Mouse (Mus musculus) cerebellum, adult 2 months (tissue): ENCODE measurements at regions not wholly inside any gene's neighbourhood (a gene's known extent, or its start where the extent isn't known, plus 50 kb on each side); places are given as distances from the start of the nearest gene placed in this dataset.

Source experiments
- DNase-seq, 2 experiments: peaks; one replicate each; pipeline ENCODE4 v3.0.0; 2021
- H3K27ac ChIP-seq: fragments of 200-500 bp; 2 replicates; pipeline ENCODE4 v1.5.1; 2012; ENCODE audit warnings: low read length, control low read depth, inconsistent platforms; ENCODE audit not compliant: insufficient read depth
- H3K27me3 ChIP-seq: fragments of 200-500 bp; 2 replicates; pipeline ENCODE4 v1.6.1; 2012; ENCODE audit warnings: inconsistent platforms, mild to moderate bottlenecking, low read length, moderate library complexity; ENCODE audit not compliant: control insufficient read depth, insufficient read depth
- H3K4me1 ChIP-seq: fragments of 200-500 bp; 2 replicates; pipeline ENCODE4 v1.6.1; 2011; ENCODE audit warnings: low read length; ENCODE audit not compliant: control insufficient read depth, insufficient read depth
- H3K4me3 ChIP-seq: fragments of 200-500 bp; replicated peaks from 2 replicates; pipeline ENCODE3; 2011; ENCODE audit warnings: mild to moderate bottlenecking, low read depth, low read length, control low read depth; ENCODE audit not compliant: insufficient read depth
- CTCF ChIP-seq: fragments of 200-500 bp; IDR thresholded peaks from 2 replicates; pipeline ENCODE4 v1.5.1; 2011; ENCODE audit warnings: low read depth, mild to moderate bottlenecking, control low read depth, low read length, moderate library complexity, borderline replicate concordance; ENCODE audit not compliant: insufficient read depth
- POLR2A ChIP-seq: fragments of 200-500 bp; IDR thresholded peaks from 2 replicates; pipeline ENCODE4 v1.6.1; 2011; ENCODE audit warnings: low read length, control low read depth, borderline replicate concordance; ENCODE audit not compliant: insufficient read depth
- WGBS: fragments of 180-500 bp; shearing (Covaris S2); methylation state at CpG from one replicate; pipeline ENCODE4 v1.1.7; 2018; 5-methylcytosine and 5-hydroxymethylcytosine counted together

DNA sequence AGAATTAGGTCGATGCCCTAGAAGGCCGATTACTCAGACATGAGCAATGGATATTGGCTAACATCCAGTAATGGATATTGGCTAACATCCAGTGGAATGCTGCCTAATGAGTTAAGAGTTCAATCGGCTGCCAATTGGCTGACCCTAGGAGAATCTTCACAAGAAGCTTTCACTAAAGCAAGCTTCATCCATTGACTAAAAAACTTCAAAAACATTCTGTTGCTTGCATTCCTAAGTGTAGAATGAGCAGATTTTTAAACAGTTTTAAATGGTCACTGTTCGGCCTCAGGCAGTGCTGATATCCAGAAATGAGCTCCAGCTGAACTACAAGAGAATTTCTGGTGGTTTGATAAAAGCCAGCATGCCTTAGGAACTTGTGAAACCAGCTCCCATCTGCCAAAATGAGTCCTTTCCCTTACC is 56.8 kb upstream of the Cenpe start:
- H3K4me1 ChIP-seq: no peaks in the 10 kb centered on the region
- no peak for TF ChIP-seq CTCF
- TF ChIP-seq POLR2A: no peak
- 12% methylated on average over 4 of the region's 4 CpGs for WGBS
- H3K27ac ChIP-seq: no peak overlapping the region
- H3K4me3 ChIP-seq: no peak overlapping the region
- H3K27me3 ChIP-seq: no peaks in the 10 kb centered on the region
- peak in 1 of 2 experiments; percentile 20 for DNase-seq
